ENCODE assay signal across 8 mouse cellular contexts in the genomic region with DNA sequence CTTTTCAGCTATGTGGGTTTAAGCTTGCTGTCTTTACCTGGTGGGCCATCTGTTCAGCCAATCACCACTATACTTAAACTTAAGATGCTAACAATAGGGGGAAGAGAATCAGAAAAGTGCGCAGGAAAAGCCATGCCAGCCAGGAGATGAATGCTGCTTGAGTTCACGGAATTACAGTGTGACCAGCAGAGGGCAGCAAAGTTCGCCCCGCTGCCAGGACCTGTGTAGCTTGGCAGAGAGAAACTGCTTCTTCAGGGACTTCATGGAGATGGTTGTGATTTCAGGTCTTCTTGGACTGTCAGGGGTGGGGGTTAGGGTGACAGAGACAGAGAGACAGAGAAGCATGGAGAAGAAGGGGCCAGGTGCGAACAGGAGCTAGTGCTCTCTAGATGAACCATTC.
DNase-seq lines count a peak whose midpoint lies in the region; ATAC-seq and TF ChIP-seq lines count a peak whose summit lies in the region.

No protein-coding gene starts in this region.

- H3K9ac ChIP-seq in intestine, postnatal 0 days (ENCODE audit: low read depth, low read length) = no peak overlapping the region
- no peak overlapping the region for H3K9ac ChIP-seq in midbrain, embryonic 15.5 days

- H3K27me3 ChIP-seq in intestine, postnatal 0 days (replicated peaks; ENCODE audit: control insufficient read depth, insufficient read depth, low read length) = no peaks in the 10 kb centered on the region
- H3K27me3 ChIP-seq in midbrain, embryonic 15.5 days (replicated peaks) = peaks cover 5% of the 10 kb centered on the region

- intact Hi-C loops in gastrocnemius, postnatal 36 days (cut with DNase I) = no loop called here
- intact Hi-C loops in left cerebral cortex, postnatal 14 days (cut with DNase I) = loop anchor here (10.0 kb wide), 1 partner anchor 155 kb away; no protein-coding TSS in a partner anchor

- H3K9me3 ChIP-seq in intestine, postnatal 0 days (ENCODE audit: control insufficient read depth) = no peaks in the 10 kb centered on the region
- no peaks in the 10 kb centered on the region for H3K9me3 ChIP-seq in midbrain, embryonic 15.5 days

- no peaks in the 10 kb centered on the region for H3K36me3 ChIP-seq in intestine, postnatal 0 days (ENCODE audit: control insufficient read depth, insufficient read depth)
- no peaks in the 10 kb centered on the region for H3K36me3 ChIP-seq in midbrain, embryonic 15.5 days (replicated peaks)

- DNase-seq in ovary, postnatal 10 days (ENCODE audit: low spot score) = peak; percentile 38
- DNase-seq in ovary, adult 18-20 months (ENCODE audit: low spot score) = no peak
- DNase-seq in gastrocnemius, postnatal 36 days = peak; percentile 28 to 32
- DNase-seq in left cerebral cortex, postnatal 14 days (ENCODE audit: low spot score in 2 of 2) = peak; percentile 89
- peak; percentile 37 to 76 for DNase-seq in spleen, postnatal 10 days (ENCODE audit: low spot score in 2 of 2)

- ATAC-seq in common myeloid progenitor, adult 5-6 weeks (replicated peaks; ENCODE audit: low read depth, poor library complexity, severe bottlenecking) = peak; percentile 77
- ATAC-seq in intestine, postnatal 0 days = no peak
- ATAC-seq in midbrain, embryonic 15.5 days (replicated peaks) = peak; percentile 88

- peak; percentile 98 for TF ChIP-seq CTCF in intestine, postnatal 0 days (IDR thresholded peaks at IDR 0.05; ENCODE audit: low read depth)

- WGBS in intestine, postnatal 0 days = 11% methylated on average over 5 of the region's 5 CpGs
- WGBS in midbrain, embryonic 15.5 days = 15% methylated on average over 5 of the region's 5 CpGs

- H3K4me2 ChIP-seq in intestine, postnatal 0 days (replicated peaks; ENCODE audit: low read depth) = no peak overlapping the region
- H3K4me2 ChIP-seq in midbrain, embryonic 15.5 days = no peak overlapping the region

- no peaks in the 10 kb centered on the region for H3K4me1 ChIP-seq in intestine, postnatal 0 days (replicated peaks; ENCODE audit: control insufficient read depth, insufficient read depth, low read length)
- 0 out of 2 replicates have a peak, but pooled peaks cover 3% of the 10 kb centered on the region for H3K4me1 ChIP-seq in midbrain, embryonic 15.5 days

- no peak overlapping the region for H3K27ac ChIP-seq in intestine, postnatal 0 days (ENCODE audit: low read depth, low read length)
- H3K27ac ChIP-seq in midbrain, embryonic 15.5 days = no peak overlapping the region

- H3K4me3 ChIP-seq in intestine, postnatal 0 days (ENCODE audit: low read depth, low read length) = no peak overlapping the region
- no peak overlapping the region for H3K4me3 ChIP-seq in midbrain, embryonic 15.5 days
